Mouse (Mus musculus): ENCODE data around the gene Ildr1. TPM values are rescaled to one million over a fixed set of nuclear protein-coding genes. Genes with fewer than 3 reads are reported as not detected.

Gene Ildr1
- total and polyA plus RNA-seq, 3 experiments, result not detected

- DNase-seq, result no peak
Observed at GRCm38 (mm10) chr16:36707702-36708423, 14.1 kb downstream of the Ildr1 start.

GRCm38 (mm10) chr16:36708751-36709150, 15.0 kb downstream of the Ildr1 start:
- DNase-seq, result no peak

- no peak for DNase-seq
Observed at GRCm38 (mm10) chr16:36709405-36709804, 15.6 kb downstream of the Ildr1 start.

GRCm38 (mm10) chr16:36710794-36711193, 17.0 kb downstream of the Ildr1 start:
- no peak for DNase-seq

- DNase-seq, result no peak
Observed at GRCm38 (mm10) chr16:36711760-36712159, 18.0 kb downstream of the Ildr1 start.

- DNase-seq, result no peak
Observed at GRCm38 (mm10) chr16:36717481-36717880, 23.7 kb downstream of the Ildr1 start.

- no peak for DNase-seq
Observed at GRCm38 (mm10) chr16:36718637-36719036, 24.9 kb downstream of the Ildr1 start.

- DNase-seq, result no peak
Observed at GRCm38 (mm10) chr16:36720194-36721055, 26.6 kb downstream of the Ildr1 start.

GRCm38 (mm10) chr16:36722739-36723138, 29.0 kb downstream of the Ildr1 start:
- DNase-seq, result no peak

GRCm38 (mm10) chr16:36723880-36724443, 30.2 kb downstream of the Ildr1 start:
- DNase-seq, result no peak

GRCm38 (mm10) chr16:36728959-36729358, 35.2 kb downstream of the Ildr1 start:
- DNase-seq, result no peak

- DNase-seq, result no peak
Observed at GRCm38 (mm10) chr16:36732572-36732971, 38.8 kb downstream of the Ildr1 start.

GRCm38 (mm10) chr16:36733827-36734226, 40.0 kb downstream of the Ildr1 start:
- no peak for DNase-seq

- no peak for DNase-seq
Observed at GRCm38 (mm10) chr16:36735421-36735820, 41.6 kb downstream of the Ildr1 start.

- no peak for DNase-seq
Observed at GRCm38 (mm10) chr16:36739404-36739930, 45.7 kb downstream of the Ildr1 start.

- no peak for DNase-seq
Observed at GRCm38 (mm10) chr16:36743580-36743979, 49.8 kb downstream of the Ildr1 start.

GRCm38 (mm10) chr16:36747068-36747467, 53.3 kb downstream of the Ildr1 start:
- DNase-seq, result no peak

- DNase-seq, result no peak
Observed at GRCm38 (mm10) chr16:36747767-36748166, 54.0 kb downstream of the Ildr1 start.

GRCm38 (mm10) chr16:36751979-36752378, 58.2 kb downstream of the Ildr1 start:
- no peak for DNase-seq

- no peak for DNase-seq
Observed at GRCm38 (mm10) chr16:36770191-36770771, 76.5 kb downstream of the Ildr1 start.

GRCm38 (mm10) chr16:36770830-36771229, 77.1 kb downstream of the Ildr1 start:
- DNase-seq, result no peak

GRCm38 (mm10) chr16:36771244-36771643, 77.5 kb downstream of the Ildr1 start:
- no peak for DNase-seq
